ENCODE assay signal across 22 mouse cellular contexts in genomic region chr6:113102541-113102940, GRCm38 (mm10).
"Had no signal": no experiment of that assay in that cellular context is flagged by ENCODE, and none has a peak within 500 bp of the region (broad histone marks: within the 10 kb centered on the region; RNA-seq: fewer than 3 reads in every experiment).

No protein-coding gene starts in this region.

- H3K27me3 ChIP-seq: heart, embryonic 13.5 days; heart, embryonic 15.5 days; hindbrain, embryonic 13.5 days; hindbrain, embryonic 15.5 days; limb, embryonic 12.5 days had no signal

- H3K36me3 ChIP-seq: hindbrain, embryonic 15.5 days had no signal

- H3K4me1 ChIP-seq: limb, embryonic 10.5 days had no signal

- H3K4me3 ChIP-seq: heart, adult 2 months; heart, embryonic 13.5 days; heart, embryonic 15.5 days; hindbrain, embryonic 13.5 days; hindbrain, embryonic 15.5 days; left cerebral cortex, adult 2 months; limb, embryonic 10.5 days; limb, embryonic 12.5 days had no signal

- DNase-seq: gastrocnemius, postnatal 14 days; gastrocnemius, postnatal 36 days; heart, adult 11 months; heart, adult 2 months; heart, postnatal 14 days; heart, postnatal 36 days; kidney, adult 11 months; kidney, adult 2 months; kidney, adult 9 months; kidney, postnatal 10 days; kidney, postnatal 25 days; kidney, postnatal 4 days; layer of hippocampus, adult 9-11 months; liver had no signal

- H3K27ac ChIP-seq: heart, adult 2 months; heart, embryonic 13.5 days; heart, embryonic 15.5 days; hindbrain, embryonic 13.5 days; hindbrain, embryonic 15.5 days; hindbrain, postnatal 0 days; left cerebral cortex, adult 2 months; limb, embryonic 10.5 days; limb, embryonic 12.5 days had no signal
